Mouse (Mus musculus) adrenal gland, postnatal 14 days (tissue): Measurements from ENCODE around the gene Ctbp1. TPM values are rescaled to one million over a fixed set of nuclear protein-coding genes. Genes with fewer than 3 reads are reported as not detected.

Source experiments
- DNase-seq: peaks from one replicate; pipeline ENCODE4 v3.0.0; 2021; ENCODE audit warnings: mixed read lengths
- total RNA-seq: library from RNA; stranded (reverse); gene quantifications from 2 replicates; pipeline ENCODE4 v1.2.3, GENCODE M21; 2021

The Ctbp1 gene
- total RNA-seq, 1 experiment from 2014 or later: 188 TPM

GRCm38 (mm10) chr5:33244377-33244920, 30.3 kb downstream of the Ctbp1 start:
- no peak for DNase-seq

GRCm38 (mm10) chr5:33239934-33240333, 34.9 kb downstream of the Ctbp1 start:
- DNase-seq: no peak

- no peak for DNase-seq
These were observed 35.6 kb downstream of the Ctbp1 start for GRCm38 (mm10) chr5:33239111-33239714.

GRCm38 (mm10) chr5:33238256-33238645, 36.5 kb downstream of the Ctbp1 start:
- DNase-seq: no peak

- no peak for DNase-seq
These were observed 37.1 kb downstream of the Ctbp1 start for GRCm38 (mm10) chr5:33237600-33238255.

- no peak for DNase-seq
These were observed 40.3 kb downstream of the Ctbp1 start for GRCm38 (mm10) chr5:33234391-33235031.

- no peak for DNase-seq
These were observed 42.0 kb downstream of the Ctbp1 start for GRCm38 (mm10) chr5:33232791-33233190.

- DNase-seq: no peak
These were observed 44.5 kb downstream of the Ctbp1 start for GRCm38 (mm10) chr5:33230285-33230684.

GRCm38 (mm10) chr5:33228428-33228827, 46.4 kb downstream of the Ctbp1 start:
- no peak for DNase-seq

- no peak for DNase-seq
These were observed 49.1 kb downstream of the Ctbp1 start for GRCm38 (mm10) chr5:33225673-33226072.

GRCm38 (mm10) chr5:33224491-33224890, 50.3 kb downstream of the Ctbp1 start:
- DNase-seq: no peak

GRCm38 (mm10) chr5:33222841-33223744, 51.7 kb downstream of the Ctbp1 start:
- DNase-seq: no peak

- no peak for DNase-seq
These were observed 52.4 kb downstream of the Ctbp1 start for GRCm38 (mm10) chr5:33222389-33222788.

- peak; percentile 61 for DNase-seq
These were observed 54.3 kb downstream of the Ctbp1 start for GRCm38 (mm10) chr5:33220350-33221044.

- DNase-seq: peak; percentile 50
These were observed 55.0 kb downstream of the Ctbp1 start for GRCm38 (mm10) chr5:33219831-33220230.

- no peak for DNase-seq
These were observed 55.9 kb downstream of the Ctbp1 start for GRCm38 (mm10) chr5:33218746-33219449.

GRCm38 (mm10) chr5:33218081-33218480, 56.7 kb downstream of the Ctbp1 start, which contains the start of gene Spon2:
Spon2 (minus strand) TSS chr5:33218455.
- DNase-seq: no peak

GRCm38 (mm10) chr5:33217663-33218062, 57.1 kb downstream of the Ctbp1 start:
- DNase-seq: no peak

GRCm38 (mm10) chr5:33214723-33215122, 60.1 kb downstream of the Ctbp1 start:
- peak; percentile 29 for DNase-seq

GRCm38 (mm10) chr5:33211254-33211653, 63.5 kb downstream of the Ctbp1 start:
- no peak for DNase-seq

- DNase-seq: no peak
These were observed 64.3 kb downstream of the Ctbp1 start for GRCm38 (mm10) chr5:33210515-33210914.
